Mouse (Mus musculus) adrenal gland, adult 18-20 months (tissue): ENCODE measurements at regions not wholly inside any gene's neighbourhood (a gene's known extent, or its start where the extent isn't known, plus 50 kb on each side); places are given as distances from the start of the nearest gene placed in this dataset.

ENCODE experiments used
- DNase-seq, 2 experiments: peaks; one replicate each; pipeline ENCODE4 v3.0.0; 2021 to 2022; ENCODE audit warnings: low spot score in 2 of 2

DNA sequence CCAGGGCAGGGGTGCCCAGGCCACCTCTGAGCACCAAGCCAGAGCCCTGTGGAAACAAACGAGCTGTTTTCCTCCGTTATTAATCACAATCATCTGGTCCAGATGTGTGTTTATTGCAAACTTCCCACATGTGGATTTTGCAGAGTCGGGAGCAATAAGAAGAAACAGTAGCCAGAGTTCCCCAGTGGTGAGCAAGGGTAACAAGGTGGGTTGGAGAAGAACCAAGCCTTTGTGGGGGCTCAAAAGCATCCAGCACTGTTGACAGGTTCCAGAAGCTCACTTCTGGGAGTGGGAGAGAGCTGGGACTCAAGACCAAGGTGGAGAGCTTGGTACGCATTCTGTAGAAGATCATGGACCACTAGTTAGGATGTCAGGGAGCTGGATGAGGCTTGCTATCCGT lies 63.6 kb downstream of the Hif1an start:
- DNase-seq, result no peak

DNA sequence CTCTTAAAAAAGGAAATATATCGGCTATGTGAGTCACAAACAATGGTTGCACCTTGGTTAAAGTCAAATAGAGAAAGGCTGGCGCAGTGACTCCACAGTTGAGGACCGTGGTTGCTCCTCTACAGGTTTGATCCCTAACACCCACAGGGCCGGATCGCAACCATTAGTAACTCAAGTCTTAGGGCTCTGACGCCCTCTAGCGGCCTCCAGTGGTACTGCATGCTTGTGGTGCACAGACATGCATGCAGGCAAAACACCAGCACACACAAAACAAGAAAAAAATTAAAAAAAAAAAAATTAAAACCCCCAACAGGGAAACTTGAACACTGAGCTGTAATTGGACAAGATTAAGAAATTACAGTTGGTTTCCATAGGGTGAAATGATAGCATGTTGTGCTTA lies 67.1 kb downstream of the Hif1an start:
- DNase-seq, result no peak

DNA sequence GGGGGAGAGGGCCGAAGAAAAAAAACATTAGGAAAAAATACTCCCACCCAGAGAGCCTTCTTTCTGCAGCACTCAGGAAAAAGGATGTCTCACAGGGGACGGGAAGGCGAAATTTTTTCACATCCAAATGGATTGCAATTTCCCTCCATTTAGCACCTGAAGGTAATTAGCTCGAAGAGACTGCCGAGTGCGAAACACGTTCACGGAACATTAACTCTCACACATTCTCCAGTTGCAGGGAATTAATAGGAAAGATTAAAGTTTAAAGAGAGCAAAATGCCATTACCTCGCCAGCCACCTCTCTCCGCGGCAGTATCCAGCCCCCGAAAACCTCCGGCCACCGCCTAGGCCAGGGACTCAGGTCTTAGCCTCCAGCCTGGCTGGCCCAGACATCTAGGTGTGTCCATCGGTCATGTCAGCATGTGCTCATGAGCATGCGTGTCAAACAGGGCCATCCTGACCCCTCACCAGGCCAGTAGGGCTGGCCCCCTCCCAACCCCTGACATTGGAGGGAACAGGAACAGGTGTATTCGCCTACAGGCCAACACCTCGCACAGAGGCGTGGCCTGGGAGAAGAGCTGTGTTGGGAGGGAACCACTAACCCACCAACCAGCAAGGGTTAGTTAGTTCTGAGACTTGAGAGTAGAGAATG lies 68.8 kb downstream of the Hif1an start:
- no peak for DNase-seq

DNA sequence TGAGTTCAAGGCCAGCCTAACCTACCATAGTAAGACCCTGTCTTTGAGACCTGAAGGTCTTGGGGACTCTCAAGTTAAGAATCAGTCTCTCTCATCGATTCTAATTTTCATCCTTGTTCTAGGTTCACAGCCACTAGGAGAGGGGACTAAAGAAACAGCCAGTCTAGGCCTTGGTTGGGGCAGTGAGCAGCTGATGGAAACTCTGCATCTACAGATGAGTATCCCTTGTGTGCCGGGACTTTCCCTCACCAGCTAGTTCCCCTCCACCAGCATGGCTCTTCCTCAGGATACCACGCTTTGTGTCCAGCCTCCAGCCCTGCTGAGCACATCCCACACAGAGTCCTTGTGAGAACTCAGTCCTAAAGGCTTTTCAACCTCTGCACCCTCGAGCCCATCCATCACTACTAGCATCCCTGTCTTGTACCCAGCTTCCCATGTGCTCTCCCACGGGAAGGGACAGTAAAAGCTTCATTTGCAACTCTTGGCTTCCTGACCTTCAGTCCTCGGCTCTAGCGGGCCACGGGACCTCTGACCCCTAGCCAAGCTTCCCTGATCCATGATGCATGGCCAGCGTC lies 74.6 kb downstream of the Hif1an start:
- no peak for DNase-seq

DNA sequence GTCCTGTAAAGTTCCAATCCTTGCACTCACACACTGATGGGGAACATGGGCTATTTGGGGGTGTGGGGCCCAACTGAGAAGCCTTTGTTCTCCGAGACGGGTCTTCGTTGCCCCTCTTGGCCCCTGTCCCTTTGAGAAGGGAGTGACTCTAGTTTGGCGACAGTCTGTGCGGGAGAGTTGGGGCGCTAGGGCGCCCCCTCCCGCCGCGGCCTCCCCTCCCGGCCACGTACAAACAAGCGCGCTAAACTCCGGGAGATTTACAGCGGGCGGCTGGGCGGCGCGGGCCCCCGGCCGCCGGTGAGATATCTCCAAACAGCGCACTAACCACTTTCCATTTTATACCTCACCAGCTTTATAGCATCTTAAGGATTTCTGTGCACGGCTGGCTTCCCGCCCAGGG lies 77.4 kb downstream of the Hif1an start:
- DNase-seq, result no peak

DNA sequence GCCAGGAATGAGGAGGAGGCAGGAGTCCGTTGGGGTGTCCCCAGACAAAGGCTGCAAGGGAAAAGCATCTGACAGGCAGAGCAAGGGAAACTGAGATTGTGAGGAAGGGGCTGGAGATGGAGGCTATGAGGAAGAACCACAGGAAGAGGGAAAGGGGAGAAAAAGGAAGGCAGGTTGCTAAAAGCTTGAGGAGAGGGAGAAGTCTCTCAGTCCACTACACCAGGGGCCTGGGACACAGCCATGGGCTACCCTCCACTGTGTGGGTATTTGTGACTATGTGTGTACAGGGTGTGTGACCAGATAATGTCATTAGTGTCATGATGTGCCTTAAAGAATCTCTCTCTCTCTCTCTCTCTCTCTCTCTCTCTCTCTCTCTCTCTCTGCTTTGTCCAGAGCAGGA lies 77.9 kb downstream of the Hif1an start:
- DNase-seq, result no peak

GRCm38 (mm10) chr19:44642294-44642693 lies 79.6 kb downstream of the Hif1an start:
- no peak for DNase-seq

GRCm38 (mm10) chr19:44644376-44644775 lies 81.7 kb downstream of the Hif1an start:
- no peak for DNase-seq

DNA sequence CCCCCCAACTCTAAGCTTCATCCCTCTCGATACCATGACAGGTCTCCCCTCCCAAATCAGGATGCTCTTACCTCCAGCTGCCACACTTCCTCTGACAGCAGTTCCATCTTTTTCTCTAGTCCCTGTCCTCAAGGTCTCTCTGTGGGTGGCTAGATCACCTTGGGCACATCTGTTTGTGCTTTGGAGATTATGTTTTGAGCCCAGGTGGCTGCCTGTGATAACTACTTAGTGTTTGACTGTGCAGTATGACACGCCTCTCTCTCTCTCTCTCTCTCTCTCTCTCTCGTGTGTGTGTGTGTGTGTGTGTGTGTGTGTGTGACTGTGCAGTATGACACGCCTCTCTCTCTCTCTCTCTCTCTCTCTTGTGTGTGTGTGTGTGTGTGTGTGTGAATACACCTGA lies 82.3 kb downstream of the Hif1an start:
- no peak for DNase-seq

DNA sequence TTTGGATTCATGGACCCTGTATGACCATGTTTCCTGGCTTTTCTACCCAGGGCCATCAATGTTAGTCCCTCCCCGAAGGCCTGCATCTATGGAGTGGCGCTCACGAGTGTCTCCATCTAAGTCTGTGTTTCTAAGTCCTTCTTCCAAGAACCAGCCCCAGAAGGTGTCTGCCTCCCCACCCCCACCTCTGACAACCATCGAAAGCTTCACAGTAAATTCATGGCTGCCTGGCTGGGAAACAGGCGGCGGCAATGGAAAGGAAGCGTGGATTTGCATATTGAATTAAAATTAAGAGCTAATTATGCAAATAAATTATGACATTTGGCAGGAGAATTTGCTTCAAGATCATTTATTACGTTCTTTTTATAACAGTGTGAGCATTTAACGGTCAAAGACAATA lies 83.9 kb downstream of the Hif1an start:
- DNase-seq, result no peak

DNA sequence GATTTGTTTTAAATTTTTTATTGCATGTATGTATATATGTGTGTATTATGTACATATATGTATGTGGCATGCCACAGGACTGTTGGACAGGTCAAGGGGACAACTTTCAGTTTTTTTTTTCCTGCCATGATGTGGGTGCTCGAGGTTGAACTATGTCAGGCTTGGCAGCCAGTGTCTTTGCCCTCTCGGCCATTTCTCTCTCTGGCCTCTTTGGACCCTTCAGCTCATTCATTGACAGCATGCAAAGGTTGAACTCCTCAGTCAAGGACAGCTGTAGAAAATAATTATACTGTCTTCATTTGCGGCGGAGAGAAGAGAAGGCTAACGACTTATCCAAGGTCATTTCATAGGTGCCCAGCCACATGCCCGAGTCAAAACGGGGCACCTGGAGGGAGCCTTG lies 86.6 kb downstream of the Hif1an start:
- DNase-seq, result no peak

- DNase-seq, result no peak
These were observed 88.2 kb downstream of the Hif1an start for GRCm38 (mm10) chr19:44650841-44651240.

DNA sequence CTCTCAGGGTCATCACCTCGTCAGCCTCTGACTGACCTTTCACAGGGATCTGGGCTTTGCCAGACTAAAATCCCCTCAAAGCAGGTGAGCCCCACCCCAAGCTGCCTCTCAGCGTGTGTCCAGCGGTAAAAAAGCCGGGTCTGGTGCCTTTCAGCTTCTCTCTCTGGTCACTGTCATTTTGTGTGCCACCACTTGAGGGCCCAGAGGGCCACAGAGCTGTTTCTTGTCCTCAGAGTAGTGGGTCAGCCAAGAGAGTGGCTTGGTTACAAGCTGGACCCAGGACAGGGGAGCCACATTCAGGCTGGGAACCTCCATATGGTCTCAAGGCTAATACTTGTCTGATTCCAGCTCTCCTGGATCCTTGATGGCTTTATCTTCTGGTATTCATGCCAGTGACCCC lies 89.0 kb downstream of the Hif1an start:
- DNase-seq, result no peak

GRCm38 (mm10) chr19:44655719-44656118 lies 93.1 kb downstream of the Hif1an start:
- peak in 1 of 2 experiments; percentile 7 for DNase-seq

DNA sequence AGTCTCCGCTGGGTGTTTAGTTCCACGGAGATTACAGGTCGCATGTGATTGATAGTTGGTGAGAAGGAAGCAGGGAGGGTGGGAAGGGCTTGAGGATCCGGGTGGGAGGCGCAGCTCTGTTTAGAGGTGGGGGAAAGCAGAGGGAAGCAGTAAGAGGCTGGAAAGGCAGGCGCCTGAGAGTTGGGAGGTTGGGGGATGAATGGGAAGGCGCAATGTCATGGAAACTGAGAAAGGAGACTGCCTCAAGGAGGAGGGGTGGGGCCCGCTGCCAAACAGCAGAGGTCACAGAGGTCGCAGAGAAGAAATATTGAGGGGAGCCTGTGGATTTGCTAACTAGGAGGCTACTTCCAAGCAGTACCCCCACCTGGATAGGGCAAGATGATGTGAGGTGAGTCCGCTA lies 96.5 kb upstream of the Pax2 start:
- DNase-seq, result no peak

- DNase-seq, result no peak
These were observed 86.3 kb upstream of the Pax2 start for GRCm38 (mm10) chr19:44669535-44669958.

GRCm38 (mm10) chr19:44674621-44675245 lies 81.1 kb upstream of the Pax2 start:
- no peak for DNase-seq

GRCm38 (mm10) chr19:44676555-44677120 lies 79.2 kb upstream of the Pax2 start:
- DNase-seq, result no peak

DNA sequence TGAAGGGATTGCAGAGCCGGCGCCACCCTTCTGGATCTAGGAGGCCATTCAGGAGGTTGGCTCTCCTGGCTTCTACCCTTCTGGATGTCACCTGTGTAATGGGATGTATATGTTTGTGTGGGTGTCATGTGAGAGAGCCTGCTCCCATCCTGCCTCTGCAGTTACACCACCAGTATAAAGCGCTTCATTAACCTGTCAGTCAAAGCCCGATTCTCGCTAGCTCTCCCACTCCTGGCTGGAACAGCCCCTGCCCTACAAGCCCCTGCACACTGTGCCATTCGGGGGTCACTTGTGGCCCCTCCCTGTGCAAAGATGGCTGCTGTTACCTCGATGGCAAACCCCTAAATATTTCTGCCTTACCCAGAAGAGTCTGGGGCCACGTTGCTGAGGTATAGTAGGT lies 78.5 kb upstream of the Pax2 start:
- no peak for DNase-seq

DNA sequence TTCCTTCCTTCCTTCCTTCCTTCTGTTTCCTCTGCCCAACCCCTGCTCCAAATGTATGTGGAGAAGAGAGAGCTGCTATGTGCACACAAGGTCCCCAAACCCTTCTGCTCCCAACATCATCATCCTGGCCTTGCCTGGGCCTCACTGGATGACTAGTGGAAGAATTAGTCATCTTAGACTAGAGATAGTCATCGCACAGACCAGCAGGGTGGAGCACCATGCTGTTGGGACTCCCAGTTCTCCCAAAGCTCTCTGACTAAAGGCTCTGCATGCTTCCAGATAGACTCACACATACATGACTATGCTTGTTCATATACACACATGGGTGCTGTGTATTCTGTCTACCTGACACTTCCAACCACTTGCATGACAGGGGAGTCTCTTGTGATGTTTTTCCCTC lies 77.2 kb upstream of the Pax2 start:
- DNase-seq, result no peak

- no peak for DNase-seq
These were observed 74.2 kb upstream of the Pax2 start for GRCm38 (mm10) chr19:44681675-44682074.

GRCm38 (mm10) chr19:44683191-44683590 lies 72.7 kb upstream of the Pax2 start:
- no peak for DNase-seq
